Mouse (Mus musculus) left cerebral cortex, postnatal 36 days (tissue): ENCODE results near the gene P2rx4. TPM values are rescaled to one million over a fixed set of nuclear protein-coding genes. Genes with fewer than 3 reads are reported as not detected.

Source experiments
- DNase-seq, 2 experiments: peaks; one replicate each; pipeline ENCODE4 v3.0.0; 2021 to 2022; ENCODE audit warnings: low spot score in 2 of 2, mixed read lengths in 1 of 2
- intact Hi-C: fragments of 180-260 bp; cut with DNase I; formaldehyde crosslinking; loops from one replicate; pipeline ENCODE4 v1.15.1; 2025
- total RNA-seq, 2 experiments: library from RNA; stranded (reverse); gene quantifications; 2 replicates each; pipeline ENCODE4 v1.2.3; 2021

P2rx4 gene
- total RNA-seq, 2 experiments from 2014 or later = 19.2 to 19.3 TPM

DNA sequence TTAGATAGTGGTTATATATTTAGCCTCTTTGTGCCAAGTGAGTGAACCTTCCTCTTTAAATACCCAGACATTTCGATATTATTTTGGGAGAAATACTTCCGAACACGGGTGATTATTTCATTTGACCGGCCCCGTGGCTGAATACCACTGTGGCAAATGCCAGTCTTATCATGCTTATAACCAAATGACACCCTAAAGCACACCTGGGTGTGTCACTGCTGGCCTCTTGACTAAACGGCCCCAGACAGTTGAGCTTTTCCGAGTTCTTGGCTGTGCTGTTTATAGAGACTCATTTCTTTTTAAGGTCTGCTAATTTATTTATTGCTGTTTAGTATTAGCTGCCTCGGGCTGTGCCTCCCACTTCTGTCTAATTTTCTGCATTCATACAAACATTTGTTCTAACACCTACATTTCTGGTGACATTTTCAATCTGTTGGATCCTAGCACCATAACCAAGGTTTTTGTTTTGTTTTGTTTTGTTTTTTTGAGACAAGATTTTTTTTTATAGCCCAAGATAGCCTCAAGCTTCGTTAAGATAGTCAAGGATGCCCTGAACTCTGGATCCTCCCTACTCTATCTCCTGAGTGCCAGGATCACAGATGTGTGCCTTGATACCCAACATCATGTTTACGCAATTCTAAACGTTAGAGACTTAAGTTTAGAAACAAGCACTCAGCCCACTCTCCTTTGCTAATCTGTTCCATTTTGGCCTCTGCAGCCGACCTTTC is 7.1 kb upstream of the P2rx4 start:
- DNase-seq = no peak
- intact Hi-C loops = no loop called here

- no peak for DNase-seq
- intact Hi-C loops = no loop called here
Measured at GRCm38 (mm10) chr5:122700837-122701212, 6.5 kb upstream of the P2rx4 start.

DNA sequence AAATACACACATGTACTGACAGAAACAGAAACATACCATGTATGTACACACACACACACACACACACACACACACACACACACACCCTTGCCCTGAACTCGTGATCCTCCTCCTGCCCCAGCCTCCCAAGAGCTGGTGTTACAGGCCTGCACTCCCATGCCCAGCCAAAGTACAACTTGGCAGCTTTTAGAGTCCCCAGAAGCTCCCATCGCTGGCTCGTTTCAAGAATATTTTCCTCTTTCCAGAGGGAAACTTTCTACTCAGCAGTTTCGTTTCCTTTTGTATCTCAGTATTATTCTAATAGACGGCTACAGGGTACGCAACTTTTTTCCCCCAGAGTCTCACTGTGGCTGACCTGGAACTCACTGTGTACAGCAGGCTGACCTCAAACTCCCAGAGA is 5.2 kb upstream of the P2rx4 start:
- intact Hi-C loops = no loop called here
- DNase-seq = no peak

GRCm38 (mm10) chr5:122703574-122703973 is 3.8 kb upstream of the P2rx4 start:
- intact Hi-C loops = no loop called here
- DNase-seq = no peak

- intact Hi-C loops = no loop called here
- no peak for DNase-seq
Measured at GRCm38 (mm10) chr5:122704571-122704970, 2.8 kb upstream of the P2rx4 start.

- intact Hi-C loops = loop anchor here (5.0 kb wide), 1 partner anchor 53 kb away; no protein-coding TSS in a partner anchor
- DNase-seq = no peak
Measured at GRCm38 (mm10) chr5:122705174-122705573, 2.2 kb upstream of the P2rx4 start.

- intact Hi-C loops = loop anchor here (5.0 kb wide), 1 partner anchor 55 kb away; no protein-coding TSS in a partner anchor
- no peak for DNase-seq
Measured at GRCm38 (mm10) chr5:122706917-122707275, 448 bp upstream of the P2rx4 start.

GRCm38 (mm10) chr5:122708819-122709218 is 1.5 kb downstream of the P2rx4 start:
- intact Hi-C loops = loop anchor here (5.0 kb wide), 1 partner anchor 57 kb away; no protein-coding TSS in a partner anchor
- DNase-seq = no peak

DNA sequence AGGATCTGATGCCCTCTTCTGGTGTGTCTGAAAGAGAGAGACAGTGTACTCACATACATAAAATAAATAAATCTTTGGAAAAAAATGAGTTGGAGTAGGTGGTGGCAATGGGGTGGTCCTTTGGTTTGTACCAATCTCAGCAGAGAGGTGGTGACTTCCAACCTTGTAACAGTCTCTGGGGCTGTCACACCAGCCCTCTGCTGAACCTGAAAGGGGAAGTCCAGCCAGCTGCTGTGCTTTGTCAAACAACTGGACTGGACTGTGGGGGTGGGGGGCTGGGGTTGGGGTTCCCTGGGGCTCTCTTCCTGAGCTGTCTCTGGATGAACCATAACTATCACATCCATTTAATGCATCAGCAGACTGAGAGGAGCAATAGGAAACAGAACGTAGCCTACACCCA is 8.4 kb downstream of the P2rx4 start:
- intact Hi-C loops = no loop called here

DNA sequence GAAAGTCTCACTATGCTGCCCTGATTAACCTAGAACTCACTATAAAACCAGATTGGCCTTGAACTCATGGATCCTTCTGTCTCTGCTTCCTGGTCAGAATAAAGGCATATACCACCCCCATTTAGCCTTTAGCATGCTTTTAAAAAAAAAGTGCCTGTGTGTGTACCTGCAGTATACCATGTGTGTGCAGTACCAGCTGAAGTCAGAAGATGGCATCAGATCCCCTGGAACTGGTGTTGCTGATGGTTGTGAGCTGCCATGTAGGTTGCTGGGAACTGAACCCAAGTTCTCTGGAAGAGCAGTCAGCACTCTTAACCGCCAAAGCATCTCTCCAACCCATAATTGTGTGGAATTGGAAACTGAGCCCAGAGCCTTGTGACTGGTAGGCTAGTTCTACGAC is 9.4 kb downstream of the P2rx4 start:
- no peak for DNase-seq
- intact Hi-C loops = no loop called here

More for the DNA sequence above, 8.4 kb downstream of the P2rx4 start:
- DNase-seq = no peak

- no peak for DNase-seq
- intact Hi-C loops = no loop called here
Measured at GRCm38 (mm10) chr5:122718400-122718799, 11.1 kb downstream of the P2rx4 start.

DNA sequence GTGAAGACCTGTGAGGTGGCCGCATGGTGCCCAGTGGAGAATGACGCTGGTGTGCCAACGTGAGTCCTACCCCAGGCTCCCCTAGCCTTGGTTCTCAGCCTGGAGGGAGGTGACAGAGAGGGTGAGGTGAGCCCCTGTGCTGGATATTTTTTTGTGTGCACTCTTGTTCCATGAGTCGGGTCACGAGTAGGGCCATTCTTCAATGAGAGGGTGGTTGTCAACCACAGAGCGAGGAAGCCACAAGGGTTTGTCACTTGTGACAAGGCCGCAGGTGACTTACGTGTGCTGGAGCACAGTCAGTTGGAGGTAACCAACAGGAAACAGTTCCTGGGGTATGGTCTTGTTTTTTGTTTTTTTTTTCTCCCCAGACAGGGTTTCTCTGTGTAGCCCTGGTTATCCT is 11.8 kb downstream of the P2rx4 start:
- intact Hi-C loops = no loop called here
- DNase-seq = no peak

GRCm38 (mm10) chr5:122725453-122725852 is 18.1 kb downstream of the P2rx4 start:
- intact Hi-C loops = loop anchor here (5.0 kb wide), 3 partner anchors 73 to 323 kb away; partner anchors contain the start of gene Anapc7

DNA sequence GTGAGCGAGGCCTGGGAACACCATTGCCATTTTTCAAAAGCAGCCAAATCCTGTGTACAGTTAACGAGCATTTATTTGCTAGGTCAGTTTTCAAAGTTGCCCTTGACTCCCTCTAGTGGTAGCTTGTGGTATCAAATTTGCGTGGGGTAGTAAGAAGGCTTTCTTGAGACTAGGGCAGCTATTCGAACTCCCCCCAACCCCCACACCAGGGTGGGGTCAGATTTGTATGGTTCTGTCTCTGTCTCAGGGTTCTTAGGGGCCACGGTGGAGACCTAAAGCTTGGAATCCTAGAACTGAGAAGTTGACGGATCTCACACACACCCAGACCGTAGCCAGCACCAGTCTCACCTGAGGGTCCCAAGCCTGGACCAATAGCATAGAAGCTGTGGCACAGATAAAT is 18.7 kb downstream of the P2rx4 start:
- intact Hi-C loops = loop anchor here (5.0 kb wide), 3 partner anchors 74 to 324 kb away; partner anchors contain the start of gene Anapc7
- peak; percentile 50 to 57 for DNase-seq

More at GRCm38 (mm10) chr5:122725453-122725852, 18.1 kb downstream of the P2rx4 start:
- no peak for DNase-seq

DNA sequence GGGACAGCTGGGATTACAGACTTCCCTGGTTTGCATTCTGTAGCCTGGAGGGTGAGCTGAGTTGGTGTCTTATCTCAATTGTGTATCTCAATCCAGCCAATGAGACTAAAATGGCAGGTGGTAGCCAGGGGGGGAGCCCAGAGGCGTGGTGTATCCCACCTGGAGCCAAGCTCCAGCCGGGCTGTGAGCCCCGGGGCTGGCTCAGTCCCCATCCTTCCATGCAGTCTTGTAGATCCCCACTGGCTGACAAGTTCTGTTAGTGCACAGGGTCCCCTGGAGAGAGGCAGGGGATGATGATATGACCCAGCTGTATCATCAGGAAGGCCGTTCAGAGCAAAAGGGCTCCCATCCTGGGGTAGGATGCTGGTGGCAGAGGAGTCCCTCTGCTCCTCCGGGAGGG is 19.3 kb downstream of the P2rx4 start:
- intact Hi-C loops = loop anchor here (5.0 kb wide), 3 partner anchors 74 to 324 kb away; partner anchors contain the start of gene Anapc7

GRCm38 (mm10) chr5:122727096-122727495 is 19.8 kb downstream of the P2rx4 start:
- no peak for DNase-seq
- intact Hi-C loops = loop anchor here (5.0 kb wide), 3 partner anchors 75 to 325 kb away; partner anchors contain the start of gene Anapc7

More for the DNA sequence above, 19.3 kb downstream of the P2rx4 start:
- DNase-seq = no peak

DNA sequence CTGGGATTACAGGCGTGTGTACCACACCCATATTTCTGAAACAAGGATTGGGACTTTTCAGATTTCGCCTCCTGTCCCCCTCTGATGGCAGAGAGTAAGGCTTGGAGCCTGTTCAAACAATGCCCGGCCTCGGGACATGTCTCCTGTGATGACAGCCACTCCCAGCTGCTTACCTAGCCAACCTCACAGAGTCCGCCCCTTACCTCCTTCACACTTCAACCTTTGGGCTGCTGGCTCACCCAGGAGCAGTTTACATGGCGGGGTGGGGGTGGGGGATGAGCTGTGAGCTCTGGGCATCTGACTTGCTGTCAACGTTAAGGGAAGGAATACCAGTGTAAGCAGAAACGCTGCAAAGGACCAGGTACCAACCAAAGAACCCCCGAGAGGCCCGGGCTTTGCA is 23.4 kb downstream of the P2rx4 start:
- DNase-seq = no peak
- intact Hi-C loops = no loop called here

GRCm38 (mm10) chr5:122731321-122731720 is 24.0 kb downstream of the P2rx4 start:
- DNase-seq = peak; percentile 61 to 63
- intact Hi-C loops = no loop called here

DNA sequence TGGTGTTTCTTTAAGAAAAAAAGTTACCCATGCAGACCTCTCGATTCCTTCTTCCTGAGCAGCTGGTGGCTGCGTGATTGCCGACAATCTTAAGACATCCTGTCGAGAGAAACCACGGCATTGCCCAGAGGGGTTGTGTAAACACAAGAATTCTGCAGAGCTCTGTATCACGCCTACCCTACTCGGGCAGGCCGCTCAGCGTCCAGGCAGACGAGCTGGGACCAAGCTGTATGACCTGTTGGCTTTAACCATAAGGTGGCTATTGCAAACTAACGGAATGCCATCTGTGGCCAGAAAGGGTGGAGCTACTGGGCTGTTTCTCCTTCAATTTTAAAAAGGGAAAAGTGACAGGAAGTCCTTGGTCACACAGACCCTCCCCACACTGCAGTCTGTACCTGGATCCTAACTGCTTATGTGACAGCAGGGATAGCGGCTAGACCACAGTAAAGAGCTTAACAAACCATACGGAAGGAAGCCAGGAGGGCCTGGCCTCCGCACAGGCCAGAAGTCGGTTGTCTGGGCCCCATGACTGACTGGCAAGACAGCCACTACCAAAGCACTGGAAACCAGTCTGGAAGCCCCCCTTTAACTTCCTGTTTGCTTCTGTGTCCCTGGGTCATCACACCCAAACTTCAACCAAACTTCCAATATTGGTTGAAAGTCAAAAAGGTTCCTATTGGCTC is 24.8 kb downstream of the P2rx4 start:
- DNase-seq = no peak
- intact Hi-C loops = no loop called here

DNA sequence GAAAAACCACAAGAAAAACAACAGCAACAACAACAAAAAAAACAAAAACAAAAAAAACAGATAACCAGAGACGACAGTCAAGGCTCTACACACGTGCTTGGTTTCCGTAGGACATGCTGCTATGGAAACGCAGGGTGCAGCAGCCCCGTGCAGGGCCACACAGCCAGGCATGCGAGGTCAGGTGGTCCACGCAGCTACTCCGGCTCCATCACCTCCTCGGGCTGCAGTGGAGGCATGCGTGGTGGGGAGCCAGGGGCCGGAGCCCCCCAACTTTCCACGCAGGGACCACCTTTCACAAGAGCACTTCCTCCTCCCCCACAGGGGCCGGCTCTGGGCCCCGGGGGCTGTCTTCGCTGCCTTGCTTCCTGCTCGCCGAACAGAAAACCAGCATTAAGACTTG is 26.5 kb downstream of the P2rx4 start:
- intact Hi-C loops = no loop called here
- DNase-seq = no peak

- no peak for DNase-seq
- intact Hi-C loops = no loop called here
Measured at GRCm38 (mm10) chr5:122735853-122736252, 28.5 kb downstream of the P2rx4 start.
